Mouse (Mus musculus): ENCODE measurements at regions not wholly inside any gene's neighbourhood (a gene's known extent, or its start where the extent isn't known, plus 50 kb on each side); places are given as distances from the start of the nearest gene placed in this dataset.

GRCm38 (mm10) chr11:56290651-56291578, 250.1 kb upstream of the Nmur2 start:
- in situ Hi-C loops (cut with MseI, MboI): no loop called here

DNA sequence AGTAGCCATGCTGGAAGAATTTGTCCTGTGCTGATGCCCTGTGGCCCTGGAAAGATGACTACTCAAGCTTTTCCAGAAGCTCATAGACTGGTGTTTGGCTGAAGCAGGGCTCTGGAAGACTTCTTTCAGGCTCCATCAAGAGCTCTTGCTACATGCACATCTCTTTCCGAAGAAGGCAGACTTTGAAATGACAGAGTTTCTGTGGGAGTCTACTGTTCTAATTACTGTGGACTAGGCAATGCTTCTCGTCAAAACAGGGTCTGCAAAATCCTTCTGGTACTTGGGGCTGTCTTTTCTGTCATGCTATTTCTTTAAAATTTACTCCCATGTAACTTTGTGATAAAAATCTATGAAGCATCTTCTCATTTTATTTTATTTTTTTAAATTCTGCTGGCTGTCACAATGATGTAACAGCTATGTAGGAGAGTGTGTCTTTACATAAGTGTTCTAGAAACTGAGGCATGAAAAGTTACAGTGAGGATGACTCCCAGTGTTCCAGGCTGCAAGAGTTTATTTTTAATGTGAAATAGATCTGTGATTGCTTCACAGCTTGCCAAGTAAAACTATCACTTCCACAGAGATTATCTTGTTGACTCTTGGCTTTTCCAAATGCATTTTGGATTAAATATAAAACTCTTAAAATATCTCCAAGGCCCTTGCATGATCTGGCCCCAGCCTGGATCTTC, 244.9 kb upstream of the Nmur2 start:
- in situ Hi-C loops (cut with MseI, MboI): no loop called here

DNA sequence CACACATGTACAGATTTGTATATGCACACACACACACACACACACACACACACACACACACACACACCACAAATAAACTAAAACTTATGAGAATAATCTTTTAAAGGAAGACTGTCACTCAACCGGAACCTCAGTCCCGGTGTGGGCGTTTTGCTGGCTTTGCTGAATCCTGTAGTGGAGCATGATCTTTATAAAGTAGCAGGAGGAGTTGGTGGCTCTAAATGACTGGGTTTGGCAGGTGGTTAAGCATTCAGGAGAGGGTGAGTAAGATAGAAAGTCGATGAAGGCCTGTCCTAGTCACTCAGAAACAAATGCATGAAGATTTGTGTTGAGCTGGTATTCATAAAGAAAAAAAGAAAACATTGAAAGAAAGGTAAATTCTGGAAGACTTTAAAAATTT, 240.4 kb upstream of the Nmur2 start:
- in situ Hi-C loops (cut with MseI, MboI): no loop called here

DNA sequence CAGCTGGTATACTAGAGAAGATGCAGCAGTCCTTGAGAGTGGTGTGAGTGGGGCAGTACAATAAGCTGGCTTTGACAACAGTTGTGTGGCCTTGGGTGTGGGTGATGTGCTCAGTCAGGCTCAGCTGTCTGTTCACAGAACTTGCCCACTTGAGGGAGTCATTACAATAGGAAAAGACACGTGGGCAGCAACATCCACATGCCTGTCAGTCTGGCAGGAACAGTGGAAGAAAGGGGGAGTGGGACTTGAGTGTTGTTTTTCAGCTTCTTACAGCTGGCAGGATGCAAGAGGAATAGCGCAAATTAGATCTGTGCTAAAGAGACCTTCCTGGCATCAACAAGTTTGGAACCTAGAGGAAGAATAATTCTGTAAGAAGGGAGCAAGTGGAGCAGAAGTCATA, 239.4 kb upstream of the Nmur2 start:
- in situ Hi-C loops (cut with MseI, MboI): no loop called here

- in situ Hi-C loops (cut with MseI, MboI): no loop called here
These were observed 229.2 kb upstream of the Nmur2 start for GRCm38 (mm10) chr11:56269915-56270493.

GRCm38 (mm10) chr11:56262726-56263125, 221.9 kb upstream of the Nmur2 start:
- in situ Hi-C loops (cut with MseI, MboI): no loop called here

- in situ Hi-C loops (cut with MseI, MboI): no loop called here
These were observed 215.5 kb upstream of the Nmur2 start for GRCm38 (mm10) chr11:56256356-56256755.

DNA sequence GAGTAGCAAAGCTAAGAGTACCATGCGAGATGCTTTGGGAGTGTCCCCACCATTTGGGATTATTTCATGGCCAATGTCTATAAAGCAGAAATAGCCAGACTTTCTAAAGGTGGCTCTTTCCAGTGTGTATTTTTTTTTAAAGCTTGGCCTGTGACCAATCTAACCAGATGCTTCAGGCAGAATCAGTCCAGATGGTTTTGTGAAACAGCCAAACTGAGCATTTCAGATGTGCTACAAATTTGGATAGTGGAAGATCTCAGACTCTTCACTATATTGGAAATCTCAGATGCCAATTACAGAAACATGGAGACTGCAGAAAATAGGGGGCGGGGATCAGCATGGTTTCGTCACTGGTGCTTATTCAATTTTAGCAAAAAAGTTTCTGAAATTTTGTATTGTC, 213.6 kb upstream of the Nmur2 start:
- in situ Hi-C loops (cut with MseI, MboI): no loop called here

GRCm38 (mm10) chr11:56247333-56247823, 206.6 kb upstream of the Nmur2 start:
- in situ Hi-C loops (cut with MseI, MboI): no loop called here

DNA sequence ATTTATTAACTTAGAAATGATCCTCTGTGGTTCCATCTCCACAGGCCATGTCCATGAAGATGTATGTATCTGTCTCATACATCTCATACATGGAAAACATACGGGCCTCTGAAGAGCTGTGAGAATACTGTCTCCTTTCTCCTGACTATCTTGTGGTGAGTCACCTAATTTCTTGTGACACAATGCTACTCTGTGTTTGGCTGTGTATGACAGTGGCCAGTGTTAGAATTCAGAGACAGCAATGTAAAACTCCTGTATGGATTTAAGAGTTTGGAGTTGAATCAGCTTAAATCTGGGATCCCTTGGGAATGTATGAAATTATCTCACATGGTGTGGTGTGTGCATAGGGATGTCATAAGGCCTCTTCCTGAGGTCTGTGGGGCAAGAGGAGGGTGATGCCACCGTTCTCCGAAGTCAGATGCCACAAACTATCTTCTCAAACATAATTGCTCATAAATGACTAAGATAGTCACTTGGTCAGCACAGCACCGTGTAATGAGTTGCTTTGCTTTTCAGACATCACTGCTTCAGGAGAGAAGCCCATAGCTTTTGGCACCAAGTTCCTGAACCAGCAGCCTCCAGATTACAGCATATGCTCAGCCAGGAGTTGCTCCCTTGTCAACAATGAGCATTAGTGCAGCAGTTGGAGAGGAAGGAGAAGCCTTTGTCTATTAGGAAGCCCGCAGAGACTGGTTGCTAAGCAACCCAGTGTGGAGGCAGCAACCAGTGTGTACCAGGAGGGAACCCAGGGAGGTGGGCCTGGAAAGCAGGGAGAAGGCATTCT, 205.9 kb upstream of the Nmur2 start:
- in situ Hi-C loops (cut with MseI, MboI): no loop called here

DNA sequence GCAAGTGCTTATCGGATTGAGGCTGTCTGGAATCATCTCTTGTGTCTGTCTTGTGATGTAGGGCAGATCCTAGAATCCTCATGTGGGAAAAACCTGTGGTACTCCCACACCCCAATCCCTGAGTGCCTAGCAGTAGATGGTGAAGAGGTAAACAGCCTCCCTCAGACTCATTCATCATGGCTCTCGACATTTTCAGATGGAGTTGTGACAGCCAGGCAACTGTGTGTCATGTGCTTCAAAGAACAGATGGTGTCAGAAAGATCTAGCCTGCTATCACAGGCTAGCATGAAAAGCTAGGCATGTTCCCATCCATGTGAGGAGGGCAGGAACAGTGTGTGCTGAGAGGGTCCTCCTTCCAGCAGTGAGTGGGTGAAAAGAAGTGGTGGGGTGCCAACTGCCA, 204.1 kb upstream of the Nmur2 start:
- in situ Hi-C loops (cut with MseI, MboI): no loop called here

- in situ Hi-C loops (cut with MseI, MboI): no loop called here
These were observed 202.6 kb upstream of the Nmur2 start for GRCm38 (mm10) chr11:56243447-56243846.

- in situ Hi-C loops (cut with MseI, MboI): no loop called here
These were observed 197.9 kb upstream of the Nmur2 start for GRCm38 (mm10) chr11:56238745-56239144.

- in situ Hi-C loops (cut with MseI, MboI): no loop called here
These were observed 184.2 kb upstream of the Nmur2 start for GRCm38 (mm10) chr11:56224999-56225398.

DNA sequence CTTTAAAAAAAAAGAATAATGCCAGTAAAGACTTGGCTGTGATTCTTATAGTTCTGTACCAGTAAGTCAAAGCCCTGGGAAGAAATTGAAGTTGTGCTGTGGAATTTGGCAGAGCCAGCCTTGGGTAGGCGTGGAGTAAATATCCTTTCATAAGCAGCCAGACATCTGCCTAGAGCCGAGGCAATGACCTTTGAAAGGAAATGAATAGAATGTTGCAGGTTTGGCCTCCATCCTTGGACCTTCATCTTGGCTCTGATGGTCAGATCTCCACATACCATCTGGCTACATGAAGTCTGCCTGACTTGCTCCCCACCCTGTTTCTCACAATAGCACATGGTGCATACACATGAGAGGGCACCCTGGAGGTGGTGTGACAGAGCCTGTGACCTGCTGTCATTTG, 174.9 kb upstream of the Nmur2 start:
- in situ Hi-C loops (cut with MseI, MboI): no loop called here

DNA sequence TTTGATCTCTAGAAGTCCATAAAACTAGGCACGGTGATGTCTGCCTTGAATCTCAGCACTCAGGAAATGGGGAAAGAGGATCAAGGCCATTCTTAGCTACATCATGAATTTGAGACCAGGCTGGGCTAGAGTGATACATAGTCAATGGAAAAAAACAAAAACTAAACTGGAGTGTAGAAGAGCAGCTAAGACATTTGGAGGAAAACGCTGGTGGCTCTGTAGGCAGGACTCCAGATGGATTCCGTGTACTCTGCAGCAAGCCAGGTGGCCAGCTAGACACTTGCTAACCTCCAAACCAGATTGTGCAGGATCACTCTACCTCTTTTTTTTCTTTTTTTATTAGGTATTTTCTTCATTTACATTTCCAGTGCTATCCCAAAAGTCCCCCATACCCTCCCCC, 161.0 kb upstream of the Nmur2 start:
- in situ Hi-C loops (cut with MseI, MboI): no loop called here

- in situ Hi-C loops (cut with MseI, MboI): no loop called here
These were observed 154.5 kb upstream of the Nmur2 start for GRCm38 (mm10) chr11:56195316-56195715.

DNA sequence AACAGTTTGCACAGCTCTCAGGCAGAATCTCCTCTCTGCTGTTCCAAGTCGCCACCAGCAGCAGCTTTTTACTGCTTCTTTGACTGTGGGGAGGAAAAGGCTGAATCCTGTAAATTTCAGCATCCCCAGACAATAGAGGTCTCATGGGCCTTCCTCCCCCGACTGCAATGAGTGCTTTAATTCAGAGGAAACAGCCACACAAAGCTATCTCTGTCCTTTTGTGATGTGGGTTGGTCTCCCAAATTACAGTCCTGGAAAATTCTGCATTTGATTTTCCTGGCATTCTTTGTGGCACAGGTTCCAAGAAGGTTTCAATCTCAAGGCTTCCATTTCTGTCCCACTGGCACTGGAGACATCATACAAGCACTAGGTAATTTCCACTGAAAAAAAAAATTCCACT, 152.6 kb upstream of the Nmur2 start:
- in situ Hi-C loops (cut with MseI, MboI): no loop called here

GRCm38 (mm10) chr11:56173895-56174294, 133.1 kb upstream of the Nmur2 start:
- in situ Hi-C loops (cut with MseI, MboI): no loop called here

- in situ Hi-C loops (cut with MseI, MboI): no loop called here
These were observed 132.4 kb upstream of the Nmur2 start for GRCm38 (mm10) chr11:56173246-56173645.

GRCm38 (mm10) chr11:56169576-56169975, 128.8 kb upstream of the Nmur2 start:
- in situ Hi-C loops (cut with MseI, MboI): no loop called here

- in situ Hi-C loops (cut with MseI, MboI): no loop called here
These were observed 126.0 kb upstream of the Nmur2 start for GRCm38 (mm10) chr11:56166849-56167248.
